Mouse (Mus musculus) kidney, postnatal 14 days (tissue): ENCODE results near the gene Pde6d.
"Not testable (repeated sequence)": the region's sequence is repeated elsewhere in the genome, so short reads cannot be mapped to it uniquely, and the experiment has no call there.

Experiments used
- DNase-seq: peaks from one replicate; pipeline ENCODE4 v3.0.0; 2022; ENCODE audit warnings: mixed read lengths

Pde6d gene

DNA sequence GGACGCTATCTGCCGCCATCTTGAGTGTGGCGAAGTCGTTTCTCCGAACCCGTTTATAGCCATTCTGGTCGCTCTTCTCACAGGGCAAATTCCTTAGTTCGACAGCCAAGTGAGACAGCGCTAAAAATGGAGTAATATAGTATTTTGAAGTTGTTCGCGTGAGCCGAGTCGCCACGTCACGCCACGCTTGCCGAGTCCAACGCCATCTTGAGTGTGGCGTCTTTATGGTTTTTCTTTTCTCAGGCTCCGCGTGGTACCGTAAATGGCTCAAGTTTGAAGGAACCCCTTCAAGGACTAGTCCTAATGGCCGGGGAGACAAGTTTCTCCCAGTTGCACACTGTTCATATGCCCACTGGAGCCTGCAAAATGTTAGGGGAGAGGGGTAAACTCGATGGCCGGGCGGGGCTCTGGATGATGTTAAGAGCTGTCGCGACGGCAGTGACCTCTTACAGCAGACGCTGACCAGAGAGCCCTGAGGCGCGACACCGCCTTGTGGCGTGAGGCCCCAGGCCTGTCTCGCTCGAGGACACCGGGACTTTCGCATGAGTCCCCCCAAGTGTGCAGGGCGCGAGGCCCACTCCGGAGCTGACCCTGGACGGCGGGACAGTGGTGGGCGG, 56.8 kb downstream of the Pde6d start:
- peak; percentile 82 for DNase-seq

DNA sequence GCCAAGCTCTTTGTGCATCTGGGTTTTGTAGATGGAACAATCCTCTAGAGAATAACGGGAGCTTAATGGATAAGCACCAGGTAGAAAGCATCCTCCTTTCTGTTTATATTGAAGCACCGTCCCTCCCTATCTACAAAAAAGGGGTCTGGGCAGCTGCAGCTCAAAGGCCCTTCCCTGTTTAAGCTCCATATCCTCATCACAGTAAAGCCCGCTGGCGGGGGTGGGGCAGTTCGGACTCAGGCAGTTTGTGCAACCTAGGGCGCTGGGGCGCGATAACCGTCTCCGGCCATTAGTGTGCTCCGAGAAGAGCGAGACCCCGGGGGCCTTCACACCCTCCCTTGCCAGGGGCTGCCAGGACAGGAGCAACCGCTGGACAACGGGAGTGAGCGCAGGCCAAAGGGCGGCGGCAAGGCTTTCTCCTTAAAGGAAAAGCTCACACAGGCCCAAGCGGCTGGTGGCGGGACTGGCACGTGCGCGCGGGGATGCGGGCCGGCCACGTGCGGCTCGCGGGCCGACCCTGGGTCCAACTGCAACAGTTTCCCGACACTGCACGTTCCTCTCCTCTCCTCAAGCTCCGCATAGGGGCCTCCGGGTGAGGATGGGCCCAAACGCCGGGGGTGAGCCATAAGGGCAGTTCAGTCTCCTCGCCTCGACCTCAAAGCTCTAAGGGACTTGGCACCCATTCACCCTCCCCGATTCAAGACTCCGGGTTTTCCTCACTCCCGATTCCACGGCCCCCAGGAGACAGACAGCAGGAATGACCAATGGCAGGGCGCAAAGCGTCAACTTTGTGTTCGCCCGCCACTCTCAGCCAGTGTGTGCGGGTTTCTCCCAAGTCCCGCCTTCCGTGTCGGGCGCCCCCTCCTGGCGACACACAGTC, 57.6 kb downstream of the Pde6d start:
- DNase-seq, result peak; percentile 99

DNA sequence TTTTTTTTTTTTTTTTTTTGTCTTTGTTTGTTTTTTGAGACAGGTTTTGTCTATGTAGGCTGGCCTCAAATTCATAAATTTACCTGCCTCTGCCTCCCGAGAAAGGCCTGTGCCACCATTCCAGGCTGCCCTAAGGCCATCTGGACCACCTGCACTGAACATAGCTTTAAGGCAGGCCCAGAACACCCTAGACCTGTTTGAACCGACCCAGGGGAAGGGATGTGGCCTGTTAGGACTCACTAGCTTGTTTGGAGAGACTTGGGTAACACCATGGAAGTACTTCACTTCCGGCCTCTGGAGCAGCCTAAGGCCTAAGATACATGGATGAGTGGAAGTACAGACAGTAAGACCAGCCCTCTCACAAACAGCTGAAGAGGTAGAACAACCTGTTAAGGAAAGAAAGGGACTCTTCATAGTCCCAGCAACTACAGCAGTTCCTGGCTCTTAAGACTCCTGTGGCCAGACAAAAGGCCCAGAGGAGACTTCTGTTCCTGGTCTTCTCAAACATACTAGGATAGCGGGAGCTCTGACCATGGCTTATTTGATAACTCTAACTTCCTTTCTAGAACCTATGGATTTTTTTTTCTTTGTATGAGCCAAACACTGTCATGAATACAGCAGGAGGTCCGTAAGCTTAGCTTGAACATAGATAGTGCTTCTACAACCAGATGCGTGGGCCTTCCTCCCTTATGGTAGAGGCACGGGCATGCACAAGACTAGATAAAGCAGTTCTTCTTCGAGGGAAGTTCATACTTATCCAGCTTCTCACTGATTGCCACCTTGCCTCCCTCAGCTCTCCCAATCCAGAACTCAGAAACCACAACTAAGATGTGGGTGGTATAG, 58.4 kb downstream of the Pde6d start:
- DNase-seq, result no peak

DNA sequence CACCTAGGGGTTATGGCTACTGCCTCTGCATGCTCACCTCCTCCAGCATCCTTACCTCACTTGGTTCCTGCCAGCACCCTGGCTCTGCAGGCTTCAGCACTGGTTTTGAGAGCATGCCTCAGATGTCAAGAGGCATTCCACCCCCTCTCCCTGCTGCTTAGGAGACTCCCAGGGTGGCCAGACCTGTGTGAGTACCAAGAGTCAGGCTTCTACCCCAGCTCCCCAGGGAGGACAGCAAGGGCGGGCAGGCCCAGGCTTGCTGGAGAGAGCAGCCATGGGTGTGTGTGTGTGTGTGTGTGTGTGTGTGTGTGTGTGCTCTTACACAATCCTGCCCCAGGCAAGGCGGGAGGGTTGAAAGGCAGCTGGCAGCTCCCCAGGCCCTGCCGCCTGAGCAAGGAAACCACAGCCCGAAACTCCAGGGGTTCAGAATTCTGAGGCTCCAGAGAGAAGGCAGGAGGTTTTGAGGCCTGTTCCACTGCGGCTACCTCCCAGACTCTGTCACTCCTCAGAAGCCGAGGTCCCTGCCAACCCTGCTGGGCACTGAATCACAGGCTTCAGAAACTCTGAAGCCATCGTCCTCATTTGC, 60.0 kb downstream of the Pde6d start:
- peak; percentile 40 for DNase-seq

DNA sequence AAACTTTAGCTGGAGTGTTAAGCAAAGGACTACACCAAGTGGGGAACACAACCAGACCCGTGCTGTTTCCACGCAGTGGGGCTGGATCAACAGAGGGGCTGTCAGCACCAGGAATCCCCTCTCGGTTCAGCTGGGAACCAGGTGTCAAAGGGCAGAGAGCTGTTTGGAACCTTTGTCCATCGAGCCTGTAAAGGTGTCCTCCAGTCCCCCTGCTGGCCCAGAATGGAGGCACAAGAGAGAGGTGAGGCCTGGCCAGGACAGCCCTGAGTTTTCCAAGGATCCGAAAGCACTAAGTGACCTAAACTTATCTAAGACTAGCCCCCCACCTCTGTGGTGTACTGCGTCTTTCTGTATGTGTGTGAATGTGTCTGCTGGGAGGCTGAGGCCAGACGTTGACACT, 62.1 kb downstream of the Pde6d start:
- peak; percentile 77 for DNase-seq

DNA sequence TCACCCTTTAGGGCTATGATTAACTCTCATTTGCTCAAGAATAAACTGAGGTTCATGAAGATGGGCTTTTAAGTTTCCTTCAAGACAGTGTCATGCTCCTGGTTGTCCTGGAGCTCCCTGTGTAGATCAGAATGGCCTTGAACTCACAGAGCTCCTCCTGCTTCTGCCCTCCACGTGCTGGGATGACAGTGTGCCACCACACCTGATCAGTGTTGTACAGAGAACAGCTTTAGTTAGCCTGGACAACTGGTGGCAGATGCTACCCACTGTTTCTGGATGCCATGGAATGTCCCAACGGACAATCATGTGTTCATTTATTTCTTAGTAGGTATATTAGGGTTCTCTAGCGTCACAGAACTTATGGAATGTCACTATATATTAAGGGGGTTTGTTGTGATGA, 65.4 kb downstream of the Pde6d start:
- DNase-seq, result no peak

DNA sequence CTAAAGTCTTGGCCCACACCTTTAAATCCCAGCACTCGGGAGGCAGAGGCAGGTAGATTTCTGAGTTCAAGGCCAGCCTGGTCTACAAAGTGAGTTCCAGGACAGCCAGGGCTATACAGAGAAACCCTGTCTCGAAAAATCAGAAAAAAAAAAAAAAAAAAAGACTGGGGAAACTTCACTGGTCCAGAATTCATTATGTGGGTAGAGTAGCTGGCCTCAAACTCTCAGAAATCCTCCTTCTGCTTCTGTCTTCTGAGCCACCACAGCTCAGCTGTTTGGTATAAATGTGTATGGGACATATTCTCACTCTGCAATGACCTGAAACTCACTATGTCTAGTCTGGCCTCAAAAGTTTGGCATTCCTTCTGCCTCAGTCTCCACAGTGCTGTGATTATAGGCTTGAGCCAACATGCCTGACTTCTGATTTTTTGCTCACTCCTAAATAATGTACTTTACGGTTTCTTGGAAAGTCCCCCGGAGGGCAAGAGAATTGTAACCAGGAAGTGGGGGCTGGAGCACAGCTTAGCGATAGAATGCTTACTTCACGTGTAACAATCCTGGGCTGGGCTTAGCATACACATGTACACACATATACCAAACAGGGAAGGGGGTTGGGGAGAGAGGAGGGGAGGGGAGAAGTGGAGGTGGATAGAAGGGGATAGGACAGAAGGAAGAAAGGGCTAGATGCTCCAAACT, 66.6 kb downstream of the Pde6d start:
- no peak for DNase-seq

DNA sequence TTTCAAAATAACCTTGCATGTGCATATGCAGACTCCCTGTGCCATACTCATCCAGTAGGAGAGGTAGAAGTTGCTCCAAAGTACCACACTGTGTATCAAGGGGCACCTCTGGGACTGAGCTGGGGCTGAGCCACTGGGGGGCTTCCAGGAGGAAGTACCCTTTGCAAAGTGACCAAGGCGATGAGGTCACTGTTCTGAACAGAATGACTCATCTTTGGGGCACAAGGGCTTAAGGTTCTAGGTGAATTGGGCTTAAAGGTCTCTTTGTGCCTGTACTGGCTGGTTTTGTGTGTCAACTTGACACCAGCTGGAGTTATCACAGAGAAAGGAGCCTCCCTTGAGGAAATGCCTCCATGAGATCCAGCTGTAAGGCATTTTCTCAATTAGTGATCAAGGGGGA, 69.4 kb downstream of the Pde6d start:
- DNase-seq, result not testable (repeated sequence)

DNA sequence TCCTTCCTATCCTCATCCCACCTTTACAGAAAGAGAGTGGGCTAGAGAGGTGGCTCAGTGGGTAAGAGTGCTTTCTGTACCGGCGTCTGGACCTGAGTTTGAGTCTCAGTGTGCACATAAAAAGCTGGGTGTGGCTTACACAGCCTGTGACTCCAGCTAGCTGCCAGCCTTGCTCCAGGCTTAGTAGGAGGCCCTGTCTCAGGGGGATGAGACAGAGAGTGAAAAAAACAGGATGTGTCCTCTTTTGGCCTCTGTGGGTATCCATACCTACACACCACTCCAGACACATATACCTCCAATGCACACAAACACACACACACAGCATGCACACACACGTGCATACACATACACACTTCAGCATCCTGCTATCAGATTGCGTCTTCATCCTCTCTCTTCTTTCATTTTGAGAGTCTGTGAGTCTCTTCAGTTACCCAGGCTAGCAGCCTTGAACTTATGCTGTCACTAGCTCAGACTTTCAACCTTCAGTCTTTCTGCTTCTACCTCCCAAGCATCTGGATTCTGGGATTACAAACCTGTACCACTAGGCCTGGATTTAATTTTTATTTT, 70.2 kb downstream of the Pde6d start:
- DNase-seq, result no peak

DNA sequence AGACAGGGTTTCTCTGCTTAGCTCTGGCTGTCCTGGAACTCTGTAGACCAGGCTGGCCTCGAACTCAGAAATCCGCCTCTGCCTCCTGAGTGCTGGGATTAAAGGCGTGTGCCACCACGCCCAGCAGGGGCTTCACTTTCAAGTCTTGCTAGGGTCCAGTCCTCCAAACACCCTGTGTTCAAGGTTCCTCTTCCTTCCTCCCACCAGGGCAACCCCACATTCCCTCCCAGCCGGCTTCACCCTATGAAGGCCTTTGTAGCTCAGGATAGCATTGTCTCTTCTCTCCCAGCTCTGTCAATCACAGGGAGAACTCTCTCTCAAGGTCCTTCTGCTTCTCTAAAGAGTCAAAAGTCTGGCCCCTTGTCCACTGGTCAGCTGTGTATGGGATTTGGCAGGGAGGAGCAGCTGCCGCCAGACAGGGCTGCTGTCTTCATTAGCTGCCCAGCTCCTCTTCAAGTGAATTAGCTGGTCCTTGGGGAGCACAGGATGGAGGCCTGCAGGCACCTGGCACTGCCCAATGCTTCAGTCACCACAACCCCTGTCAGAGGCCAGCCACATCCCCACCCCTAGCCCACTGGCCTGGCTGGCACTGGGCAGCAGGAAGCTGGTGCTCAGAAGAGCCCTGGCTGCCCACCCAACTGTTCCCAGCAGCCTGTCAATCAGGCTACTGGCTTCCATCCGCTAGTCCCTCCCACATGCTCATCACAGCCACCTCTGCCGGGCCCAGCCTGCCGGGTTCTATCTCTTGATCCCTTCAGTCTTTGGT, 71.6 kb downstream of the Pde6d start:
- DNase-seq, result no peak

DNA sequence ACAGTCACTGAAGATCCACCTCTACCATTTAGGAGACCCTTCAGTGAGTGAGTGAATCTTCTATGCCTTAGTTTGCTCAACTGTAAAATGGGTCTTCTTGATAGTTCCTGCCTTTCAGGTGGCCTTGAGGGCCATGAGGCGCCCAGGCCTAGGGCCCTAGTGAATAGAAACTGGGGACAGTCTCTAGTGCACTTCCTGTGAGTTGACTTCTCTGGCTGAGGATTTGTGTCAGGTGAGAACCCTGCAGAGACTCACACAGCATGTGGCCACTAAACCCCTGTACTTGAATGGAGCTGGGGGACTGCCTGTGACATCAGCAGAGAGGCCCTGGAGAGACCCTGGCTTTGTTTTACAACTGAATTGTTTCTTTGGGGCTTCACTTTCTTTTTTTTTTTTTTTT, 72.2 kb downstream of the Pde6d start:
- DNase-seq, result no peak

DNA sequence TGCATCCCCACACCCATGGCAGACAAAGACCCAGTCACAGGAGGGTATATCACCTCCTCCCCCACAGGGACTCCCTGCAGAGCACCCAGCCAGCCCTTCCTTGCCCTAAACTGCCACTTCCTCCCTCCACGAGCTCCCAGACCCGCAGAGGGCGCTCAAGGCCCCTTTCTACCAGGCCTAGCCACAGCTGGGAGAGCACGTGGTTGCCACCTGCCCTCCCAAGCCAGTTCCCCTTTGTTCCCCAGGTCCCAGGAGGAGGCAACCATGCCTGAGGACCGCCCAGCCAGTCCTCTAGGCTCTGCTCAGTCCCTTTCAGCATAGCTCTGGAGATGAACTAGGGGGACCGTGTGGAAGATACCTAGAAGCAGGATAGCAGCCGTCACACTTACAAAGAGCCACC, 73.0 kb downstream of the Pde6d start:
- DNase-seq, result peak; percentile 89

DNA sequence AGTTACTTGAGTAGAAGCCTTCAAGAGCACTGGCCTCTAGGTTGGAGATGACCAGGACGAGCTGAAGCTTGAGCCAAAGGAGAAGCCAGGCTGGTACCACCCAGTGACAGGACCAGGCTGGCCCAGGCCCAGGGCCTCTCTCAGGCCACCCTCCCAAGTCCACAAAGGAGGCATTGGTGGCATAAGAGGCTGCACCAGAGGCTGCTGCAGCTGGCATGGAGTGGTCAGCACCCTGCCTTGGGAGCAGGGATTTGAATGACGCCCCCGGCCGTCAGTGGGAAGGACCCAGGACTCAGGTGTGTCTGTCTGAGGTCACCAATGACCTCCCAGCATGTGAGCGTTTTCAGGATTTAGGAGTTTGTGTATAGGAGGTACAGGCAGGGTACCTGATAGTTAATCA, 74.6 kb downstream of the Pde6d start:
- DNase-seq, result no peak

DNA sequence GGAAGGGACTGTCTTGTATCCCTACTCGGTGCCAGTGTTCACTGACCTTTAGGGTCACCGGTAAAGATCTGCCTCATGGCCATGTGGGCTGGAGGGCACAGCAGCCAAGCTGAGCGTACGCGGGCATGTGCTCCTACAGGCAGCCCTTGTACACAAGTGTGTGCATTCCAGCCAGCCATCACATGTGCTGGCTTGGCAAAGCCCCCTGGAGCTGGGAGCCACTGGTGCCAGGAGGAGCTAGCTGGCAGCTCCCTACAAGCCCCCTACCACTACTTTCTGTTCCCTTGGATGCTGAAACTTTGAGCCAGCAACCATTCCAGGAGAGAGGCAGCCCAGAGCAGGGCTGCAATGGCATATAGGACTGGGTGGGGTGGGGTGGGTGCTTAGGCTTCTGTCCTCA, 76.0 kb downstream of the Pde6d start:
- DNase-seq, result no peak

DNA sequence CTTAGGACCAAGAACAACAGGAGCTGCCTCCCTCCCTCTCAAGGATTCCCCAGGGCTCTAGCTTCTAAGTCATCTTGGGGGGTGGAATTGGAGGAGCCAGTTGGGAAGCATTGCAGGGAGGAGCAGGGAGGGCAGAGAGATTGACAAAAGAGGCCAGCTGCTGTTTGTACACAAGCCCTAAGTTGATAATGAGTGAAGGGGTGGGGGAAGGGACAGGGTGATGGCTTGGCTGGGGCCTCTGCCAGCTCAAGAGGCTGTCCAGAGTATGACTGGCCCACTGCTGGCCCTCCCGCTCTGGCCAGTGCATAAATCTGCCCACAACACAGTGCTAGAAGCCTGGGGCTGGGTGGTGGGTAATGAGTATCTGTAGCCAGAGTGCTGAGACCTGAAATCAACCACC, 77.0 kb downstream of the Pde6d start:
- peak; percentile 63 for DNase-seq

DNA sequence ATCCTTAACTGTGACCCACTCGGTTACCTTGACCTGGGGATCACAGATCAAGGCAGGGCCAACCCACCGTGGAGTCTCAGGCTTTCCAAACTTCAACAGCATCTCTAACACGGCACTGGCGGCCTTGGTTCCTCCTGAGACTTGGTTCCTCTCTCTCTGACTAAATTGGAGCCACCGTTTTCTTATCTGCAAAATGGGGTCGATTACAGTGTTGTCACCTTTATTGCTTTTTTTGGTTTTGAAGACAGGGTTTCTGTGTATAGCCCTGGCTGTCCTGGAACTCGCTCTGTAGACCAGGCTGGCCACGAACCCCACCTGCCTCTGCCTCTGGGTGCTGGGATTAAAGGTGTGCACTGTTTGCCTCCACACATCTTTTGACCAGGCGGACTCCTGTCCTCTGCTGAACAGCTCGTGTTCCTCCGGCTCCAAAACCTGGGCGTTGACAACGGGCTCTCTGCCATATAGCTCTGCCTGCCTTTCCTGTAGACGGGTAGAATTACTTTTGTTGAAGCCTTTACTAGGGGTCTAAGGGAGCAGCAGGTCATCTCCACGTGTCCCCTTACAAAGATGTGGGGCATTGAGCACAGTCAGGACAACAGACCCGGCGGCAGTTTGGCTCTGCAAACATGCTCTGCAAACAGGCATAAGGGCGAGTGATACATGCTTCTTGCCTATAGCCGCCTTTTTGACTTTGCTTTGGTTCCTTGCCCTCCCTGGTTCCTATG, 77.6 kb downstream of the Pde6d start:
- DNase-seq, result peak; percentile 26

DNA sequence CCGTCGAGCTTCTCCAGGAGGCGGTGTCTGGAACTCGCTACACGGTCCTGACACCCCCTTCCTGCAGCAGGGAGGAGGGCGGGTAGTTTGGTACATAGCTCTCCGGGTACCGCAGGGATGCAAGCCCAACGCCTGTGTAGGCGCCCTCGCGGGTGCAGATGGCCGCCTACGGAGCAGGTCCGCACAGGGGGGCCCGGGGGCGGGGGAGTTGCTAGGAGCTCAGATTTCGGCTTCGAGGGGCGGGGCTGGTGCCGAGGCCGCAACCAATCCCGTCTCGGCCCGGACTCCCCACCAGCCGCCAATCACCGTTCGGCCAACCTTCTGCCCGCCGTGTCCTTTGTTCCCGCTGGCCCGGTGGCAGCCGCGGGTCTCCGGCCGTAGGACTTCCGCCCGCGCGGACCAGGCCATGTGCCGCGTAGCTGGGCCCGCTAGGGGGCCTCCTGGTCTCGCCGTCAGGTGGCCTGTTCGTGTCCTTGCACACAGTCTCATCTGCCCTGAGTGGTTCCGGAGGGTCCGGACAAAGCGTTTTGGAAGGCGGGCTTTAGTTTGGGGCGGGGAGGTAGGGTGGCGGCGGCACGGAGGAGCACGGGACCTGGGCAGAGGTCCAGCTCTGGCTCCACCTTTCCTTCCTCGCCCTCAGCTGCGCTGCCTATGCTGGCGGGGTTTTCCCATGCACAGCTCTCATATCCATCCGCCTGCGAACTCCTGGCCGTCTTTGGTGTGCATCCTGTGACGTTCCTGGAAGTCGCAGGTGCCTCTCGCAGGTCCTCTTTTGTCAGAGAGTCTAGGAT, 78.3 kb downstream of the Pde6d start:
- DNase-seq, result peak; percentile 99

DNA sequence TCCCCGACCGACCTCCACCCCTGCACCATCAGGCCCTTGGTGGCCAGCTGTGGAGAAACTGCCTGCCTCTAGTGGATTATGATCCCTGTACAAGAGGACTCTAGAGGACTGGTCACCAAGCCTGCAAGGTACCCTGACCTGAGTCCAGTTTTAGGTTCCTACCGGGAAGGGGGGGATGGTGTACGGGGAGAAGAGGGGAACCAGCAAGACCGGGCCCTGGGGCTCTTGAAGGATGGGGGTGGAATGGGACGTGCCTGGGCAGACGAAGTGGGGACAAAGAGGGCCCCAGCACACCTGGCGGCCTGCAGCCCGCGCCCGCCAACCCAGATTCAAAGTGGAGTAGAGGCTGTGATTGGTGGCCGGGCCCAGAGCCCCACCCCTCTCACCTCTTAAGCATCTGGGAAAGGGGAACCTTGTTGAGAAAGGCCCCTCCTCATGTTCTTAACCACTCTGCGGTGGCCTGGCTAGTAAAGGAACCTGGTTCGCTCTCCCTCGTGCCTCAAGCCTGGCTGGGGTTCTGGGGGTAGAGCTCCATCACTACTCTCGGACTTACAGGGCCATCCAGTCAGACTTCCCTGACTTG, 79.2 kb downstream of the Pde6d start:
- DNase-seq, result peak; percentile 48
